Mouse (Mus musculus) Patski (cell line): ENCODE results near the gene Hdac4. TPM values are rescaled to one million over a fixed set of nuclear protein-coding genes. Genes with fewer than 3 reads are reported as not detected.
A peak's percentile ranks its signal among the peaks of the same experiment; 100 is the strongest.

Experiments used
- ATAC-seq: fragments of 100-300 bp; one replicate; pipeline ENCODE4 v1.8.0; 2021
- CTCF ChIA-PET: fragments of 350-600 bp; sonication (Branson Sonifier 250); formaldehyde crosslinking; loops from one replicate; lab custom pipeline; 2022; ENCODE audit warnings: inconsistent platforms; lab: Charles Lee
- POLR2A ChIA-PET: fragments of 350-600 bp; sonication (Branson Sonifier 250); formaldehyde crosslinking; loops from one replicate; lab custom pipeline; 2022; ENCODE audit warnings: antibody characterized with exemption, inconsistent platforms; lab: Charles Lee
- DNase-seq: peaks from one replicate; pipeline ENCODE4 v3.0.0-alpha.2; 2011; ENCODE audit warnings: low read depth, low spot score
- H3K27me3 ChIP-seq: fragments of 371-371 bp; one replicate; pipeline ENCODE4 v1.5.1; 2021
- CTCF ChIP-seq: fragments of 100-300 bp; IDR thresholded peaks from one replicate; pipeline ENCODE4 v1.5.1; 2021
- in situ Hi-C: fragments of 300-500 bp; cut with MboI; formaldehyde crosslinking; loops from 3 replicates; pipeline ENCODE4 v1.11.1; 2018; ENCODE audit warnings: low pct_unique_long_range_greater_than_20kb, mixed read lengths
- polyA plus RNA-seq: library from polyadenylated mRNA; unstranded; gene quantifications from one replicate; pipeline ENCODE4 v1.2.3, GENCODE M21; 2021

Hdac4 gene
- polyA plus RNA-seq, 1 experiment from 2014 or later, result 15.0 TPM

GRCm38 (mm10) chr1:91894286-91894685 lies 301.2 kb downstream of the Hdac4 start:
- no peak for TF ChIP-seq CTCF
- in situ Hi-C loops, result no loop called here
- ChIA-PET POLR2A (no interaction called here), CTCF (no interaction called here)
- H3K27me3 ChIP-seq, result peaks cover 29% of the 10 kb centered on the region
- DNase-seq (no peak), ATAC-seq (no peak)

GRCm38 (mm10) chr1:91893598-91893997 lies 301.9 kb downstream of the Hdac4 start:
- ChIA-PET POLR2A (no interaction called here), CTCF (no interaction called here)
- H3K27me3 ChIP-seq, result peaks cover 25% of the 10 kb centered on the region
- ATAC-seq (no peak), DNase-seq (no peak)
- in situ Hi-C loops, result no loop called here
- no peak for TF ChIP-seq CTCF

- ChIA-PET POLR2A (interaction anchor here (0.5 kb wide), 1 partner anchor 153 kb away, joined by 3 read pairs; no protein-coding TSS in a partner anchor), CTCF (no interaction called here)
- TF ChIP-seq CTCF, result no peak
- DNase-seq (no peak), ATAC-seq (peak; percentile 35)
- H3K27me3 ChIP-seq, result no peaks in the 10 kb centered on the region
- in situ Hi-C loops, result loop anchor here (5.0 kb wide), 1 partner anchor 306 kb away; no protein-coding TSS in a partner anchor
These were observed 312.4 kb downstream of the Hdac4 start for GRCm38 (mm10) chr1:91883115-91883514.

- ATAC-seq (no peak), DNase-seq (no peak)
- no peaks in the 10 kb centered on the region for H3K27me3 ChIP-seq
- POLR2A ChIA-PET, result no interaction called here
- TF ChIP-seq CTCF, result no peak
- in situ Hi-C loops, result loop anchor here (5.0 kb wide), 1 partner anchor 304 kb away; no protein-coding TSS in a partner anchor
- CTCF ChIA-PET, result no interaction called here
These were observed 314.6 kb downstream of the Hdac4 start for GRCm38 (mm10) chr1:91880899-91881298.

GRCm38 (mm10) chr1:91880156-91880555 lies 315.3 kb downstream of the Hdac4 start:
- no peak for ATAC-seq
- in situ Hi-C loops, result loop anchor here (5.0 kb wide), 1 partner anchor 303 kb away; no protein-coding TSS in a partner anchor
- CTCF ChIA-PET, result no interaction called here
- POLR2A ChIA-PET, result no interaction called here
- TF ChIP-seq CTCF, result no peak
- no peak for DNase-seq
- no peaks in the 10 kb centered on the region for H3K27me3 ChIP-seq
